Mouse (Mus musculus) lung, embryonic 14.5 days (tissue): ENCODE results near the gene Hist1h2bh. TPM values are rescaled to one million over a fixed set of nuclear protein-coding genes. Genes with fewer than 3 reads are reported as not detected.
"Not testable (repeated sequence)": the region's sequence is repeated elsewhere in the genome, so short reads cannot be mapped to it uniquely, and the experiment has no call there.

Experiments used
- ATAC-seq: fragments of 200-750 bp; cut with Nextera tagmentation; 2 replicates; pipeline ENCODE4 v1.8.0; 2017; ENCODE audit warnings: mild to moderate bottlenecking, moderate TSS enrichment, moderate library complexity; ENCODE audit not compliant: insufficient read depth
- DNase-seq: peaks from one replicate; pipeline ENCODE4 v3.0.0-alpha.2; 2015
- H3K27ac ChIP-seq: fragments of 300-500 bp; sonication (generic); 2 replicates; pipeline ENCODE4 v1.5.1; 2014; ENCODE audit warnings: low read depth, mild to moderate bottlenecking, moderate library complexity
- H3K27me3 ChIP-seq: fragments of 300-500 bp; sonication (generic); 2 replicates; pipeline ENCODE4 v1.6.1; 2014; ENCODE audit warnings: low read length, control low read depth; ENCODE audit not compliant: insufficient read depth
- H3K36me3 ChIP-seq: fragments of 300-500 bp; sonication (generic); 2 replicates; pipeline ENCODE4 v1.6.1; 2014; ENCODE audit warnings: control low read depth; ENCODE audit not compliant: insufficient read depth
- H3K4me1 ChIP-seq: fragments of 300-500 bp; sonication (generic); 2 replicates; pipeline ENCODE4 v1.6.1; 2014; ENCODE audit warnings: antibody characterized with exemption, control low read depth; ENCODE audit not compliant: insufficient read depth
- H3K4me2 ChIP-seq: fragments of 300-500 bp; sonication (generic); 2 replicates; pipeline ENCODE4 v1.6.1; 2014; ENCODE audit warnings: mild to moderate bottlenecking
- H3K4me3 ChIP-seq: fragments of 300-500 bp; sonication (generic); 2 replicates; pipeline ENCODE4 v1.5.1; 2014; ENCODE audit warnings: low read depth, low read length
- H3K9ac ChIP-seq: fragments of 300-500 bp; sonication (generic); 2 replicates; pipeline ENCODE4 v1.6.1; 2014
- H3K9me3 ChIP-seq: fragments of 300-500 bp; sonication (generic); 2 replicates; pipeline ENCODE4 v1.6.1; 2016; ENCODE audit warnings: low read depth, low read length, control low read depth
- CTCF ChIP-seq: IDR thresholded peaks from 2 replicates; pipeline ENCODE4 v1.5.1; 2016; ENCODE audit warnings: antibody characterized with exemption, low read depth
- WGBS: fragments of 180-500 bp; shearing (Covaris S2); extraction: QIAGEN DNeasy Blood & Tissue Kit; methylation state at CpG from one replicate; pipeline ENCODE4 v1.1.7; 2014; 5-methylcytosine and 5-hydroxymethylcytosine counted together
- polyA plus RNA-seq: library from polyadenylated mRNA; unstranded; fragments of >200 nt; fragmentation: Nextera tagmentation; extraction: Ambion mirVana; gene quantifications from 2 replicates; pipeline ENCODE4 v1.2.1, GENCODE M21; 2014

Hist1h2bh gene
- polyA plus RNA-seq, 1 experiment from 2014 or later = 1.8 TPM

DNA sequence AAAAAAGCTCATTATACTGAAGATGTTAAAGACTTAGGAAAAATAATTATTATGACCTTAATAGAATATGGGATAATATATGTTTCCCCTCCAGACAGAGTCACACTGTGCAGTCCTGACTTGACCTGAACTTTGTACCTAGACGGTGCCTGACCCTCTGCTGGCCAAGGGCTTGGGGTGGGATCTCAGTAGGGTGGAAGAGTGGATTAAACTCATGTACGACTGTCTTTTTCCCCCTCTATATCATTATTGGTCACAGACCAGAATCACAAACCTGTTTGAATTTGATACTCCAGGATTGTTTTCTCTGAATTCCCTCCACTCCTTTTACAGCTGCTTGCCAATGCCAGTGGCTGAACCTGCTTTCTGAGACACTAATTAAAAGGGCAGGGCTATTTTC is 17.5 kb upstream of the Hist1h2bh start:
- peak overlapping the region; percentile 41 for H3K4me2 ChIP-seq
- WGBS = 19% methylated on average over 2 of the region's 2 CpGs
- H3K27me3 ChIP-seq, H3K9me3 ChIP-seq, ATAC-seq, H3K36me3 ChIP-seq, H3K4me1 ChIP-seq: not testable (repeated sequence)
- peak overlapping the region; percentile 21; the same call in 1 of the 2 replicates for H3K9ac ChIP-seq
- DNase-seq = peak; percentile 29
- H3K27ac ChIP-seq = peak overlapping the region; percentile 75; the same call in 1 of the 2 replicates
- H3K4me3 ChIP-seq = peak overlapping the region; percentile 3; the same call in 1 of the 2 replicates

DNA sequence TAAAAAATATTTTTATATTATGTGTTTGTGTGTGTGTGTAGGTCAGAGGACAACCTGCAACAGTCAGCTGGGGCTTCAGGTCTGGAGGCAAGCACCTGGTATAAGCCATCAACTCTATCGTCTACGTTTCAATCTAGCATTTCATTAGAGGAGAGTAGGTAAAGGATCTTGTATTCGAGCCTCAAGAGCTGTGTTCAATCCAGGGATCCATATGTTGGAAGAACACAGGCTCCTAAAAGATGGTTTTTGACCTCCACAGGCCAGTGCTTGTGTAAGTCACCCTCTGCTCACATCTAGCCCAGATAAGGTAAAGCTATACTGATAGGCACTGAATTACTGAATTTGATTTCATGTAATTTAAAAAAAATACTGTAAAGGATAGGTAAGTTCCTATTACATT is 13.7 kb upstream of the Hist1h2bh start:
- peak overlapping the region; percentile 85 for H3K4me2 ChIP-seq
- H3K27ac ChIP-seq = peak overlapping the region; percentile 100
- TF ChIP-seq CTCF = no peak
- H3K9ac ChIP-seq = 0 out of 2 replicates have a peak overlapping the region, but pooled peaks have one; percentile 17
- H3K9me3 ChIP-seq = no peaks in the 10 kb centered on the region
- DNase-seq (no peak), ATAC-seq (no peak)
- no peaks in the 10 kb centered on the region for H3K27me3 ChIP-seq
- peaks cover 8% of the 10 kb centered on the region for H3K4me1 ChIP-seq
- no peaks in the 10 kb centered on the region for H3K36me3 ChIP-seq
- 69% methylated on average over 3 of the region's 3 CpGs for WGBS
- peak overlapping the region; percentile 50; the same call in 1 of the 2 replicates for H3K4me3 ChIP-seq

DNA sequence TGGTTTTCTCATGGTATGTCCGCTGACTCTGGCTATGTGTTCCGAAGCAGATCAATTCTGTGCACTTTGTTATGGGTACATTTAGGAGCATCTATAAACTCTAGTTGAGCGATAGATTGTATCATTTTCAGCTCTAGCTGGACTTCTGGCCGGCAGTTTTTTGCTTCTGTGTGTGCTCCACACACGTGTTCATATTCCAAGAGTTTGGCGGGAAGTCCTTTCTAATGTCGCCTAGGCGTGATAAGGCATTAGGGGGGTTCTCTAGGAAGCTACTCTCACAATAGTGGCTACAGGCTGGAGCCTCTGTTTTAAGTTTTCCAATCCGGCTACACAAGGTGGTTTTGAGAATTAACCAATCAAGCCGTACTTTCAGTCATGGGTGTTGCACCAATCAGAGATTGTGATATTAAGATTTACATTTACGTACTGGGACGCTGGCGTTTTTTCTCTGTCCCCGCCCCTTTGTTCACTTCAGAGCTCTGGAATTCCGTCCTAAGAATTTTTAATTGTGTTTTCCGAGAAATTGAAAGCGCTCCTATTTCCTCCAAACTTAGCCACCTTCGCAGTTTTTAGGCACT is 12.7 kb upstream of the Hist1h2bh start:
- no peak for TF ChIP-seq CTCF
- Histone ChIP-seq H3K9me3 (no peaks in the 10 kb centered on the region), H3K9ac (peak overlapping the region; percentile 97), H3K4me2 (peak overlapping the region; percentile 85), H3K4me3 (peak overlapping the region; percentile 50), H3K4me1 (peaks cover 8% of the 10 kb centered on the region), H3K27ac (peak overlapping the region; percentile 100), H3K27me3 (no peaks in the 10 kb centered on the region), H3K36me3 (no peaks in the 10 kb centered on the region)
- DNase-seq (peak; percentile 97), ATAC-seq (peak; percentile 77)
- WGBS = under 1% methylated on average over 18 of the region's 18 CpGs

DNA sequence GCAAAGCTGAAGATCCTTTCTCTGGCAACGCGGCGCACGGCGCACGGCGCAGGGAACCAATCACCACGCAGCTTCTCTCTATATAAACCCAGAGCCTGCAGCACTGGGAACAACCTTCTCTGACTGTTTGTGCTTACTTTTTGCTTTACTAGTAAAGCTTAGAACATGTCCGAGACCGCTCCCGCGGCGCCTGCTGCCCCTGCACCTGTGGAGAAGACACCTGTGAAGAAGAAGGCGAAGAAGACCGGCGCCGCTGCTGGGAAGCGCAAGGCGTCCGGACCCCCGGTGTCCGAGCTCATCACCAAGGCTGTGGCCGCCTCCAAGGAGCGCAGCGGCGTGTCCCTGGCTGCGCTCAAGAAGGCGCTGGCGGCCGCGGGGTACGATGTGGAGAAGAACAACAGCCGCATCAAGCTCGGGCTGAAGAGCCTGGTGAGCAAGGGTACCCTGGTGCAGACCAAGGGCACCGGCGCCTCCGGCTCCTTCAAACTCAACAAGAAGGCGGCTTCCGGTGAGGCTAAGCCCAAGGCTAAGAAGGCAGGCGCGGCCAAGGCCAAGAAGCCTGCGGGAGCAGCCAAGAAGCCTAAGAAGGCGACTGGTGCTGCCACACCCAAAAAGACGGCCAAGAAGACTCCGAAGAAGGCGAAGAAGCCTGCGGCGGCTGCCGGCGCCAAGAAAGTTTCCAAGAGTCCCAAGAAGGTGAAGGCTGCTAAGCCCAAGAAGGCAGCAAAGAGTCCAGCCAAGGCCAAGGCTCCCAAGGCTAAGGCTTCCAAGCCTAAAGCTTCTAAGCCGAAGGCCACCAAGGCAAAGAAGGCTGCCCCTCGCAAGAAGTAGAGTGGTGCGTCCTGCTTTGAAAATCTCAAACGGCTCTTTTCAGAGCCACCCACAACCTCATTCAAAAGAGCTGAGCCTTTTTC is 12.0 kb upstream of the Hist1h2bh start:
- no peaks in the 10 kb centered on the region for H3K36me3 ChIP-seq
- peak; percentile 96 for DNase-seq
- WGBS = under 1% methylated on average over 54 of the region's 54 CpGs
- peak overlapping the region; percentile 50 for H3K4me3 ChIP-seq
- peak overlapping the region; percentile 85 for H3K4me2 ChIP-seq
- no peaks in the 10 kb centered on the region for H3K27me3 ChIP-seq
- peak; percentile 89 for ATAC-seq
- no peaks in the 10 kb centered on the region for H3K9me3 ChIP-seq
- peak overlapping the region; percentile 100 for H3K27ac ChIP-seq
- H3K4me1 ChIP-seq = peaks cover 8% of the 10 kb centered on the region
- peak overlapping the region; percentile 97 for H3K9ac ChIP-seq
- no peak for TF ChIP-seq CTCF

DNA sequence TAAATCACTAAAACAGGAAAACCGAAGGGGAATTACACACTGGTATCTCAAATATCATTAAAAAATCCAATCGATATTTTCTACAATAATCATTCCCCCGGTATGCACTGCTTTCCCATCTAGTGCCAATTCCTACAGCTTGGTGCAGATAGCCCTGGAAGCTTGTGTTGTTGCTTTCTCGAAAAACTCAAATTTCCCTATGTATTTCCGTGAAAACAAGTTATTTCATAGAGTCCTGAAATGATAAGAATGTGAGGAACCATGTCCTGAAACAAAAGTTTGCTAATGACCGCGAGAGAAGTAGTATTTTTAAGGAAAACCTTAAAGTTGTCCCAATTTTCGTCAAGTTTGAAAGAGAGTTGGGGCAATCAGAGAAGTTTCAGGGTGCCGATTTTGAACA is 11.2 kb upstream of the Hist1h2bh start:
- H3K9me3 ChIP-seq = no peaks in the 10 kb centered on the region
- H3K9ac ChIP-seq = peak overlapping the region; percentile 97
- 16% methylated on average over 9 of the region's 9 CpGs for WGBS

DNA sequence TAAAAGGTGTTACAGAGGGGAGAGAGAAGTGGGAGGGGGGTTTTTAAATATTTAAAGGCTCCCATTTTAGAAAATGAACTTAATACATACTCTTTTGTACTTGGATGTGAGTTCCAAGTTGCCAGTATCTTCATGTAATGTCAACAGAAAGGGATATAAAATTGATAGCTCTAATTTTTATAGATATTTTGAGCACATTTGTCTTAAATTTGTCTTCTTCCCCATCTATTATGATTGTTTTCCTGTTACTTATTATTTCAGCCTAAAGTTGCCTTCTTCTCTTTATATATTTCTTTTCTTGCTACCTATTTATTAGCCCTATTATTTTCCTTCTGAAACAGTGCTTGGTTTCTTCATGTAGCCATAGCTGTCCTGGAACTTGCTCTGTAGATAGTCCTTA is 9.8 kb upstream of the Hist1h2bh start, which contains the start of gene Hist1h1d:
Gene Hist1h1d (plus strand): TSS at position 301 of the 400 bp plus-strand sequence.
- Histone ChIP-seq H3K4me2 (peak within 1 kb of the TSS; percentile 85), H3K27me3 (no peaks in the 10 kb centered on the region), H3K9me3 (no peaks in the 10 kb centered on the region), H3K4me1 (peaks cover 8% of the 10 kb centered on the region), H3K9ac (peak within 1 kb of the TSS; percentile 97), H3K4me3 (0 out of 2 replicates have a peak within 1 kb of the TSS, but pooled peaks have one; percentile 46), H3K36me3 (no peaks in the 10 kb centered on the region), H3K27ac (peak within 1 kb of the TSS; percentile 100)
- TF ChIP-seq CTCF = no peak
- ATAC-seq (no peak), DNase-seq (no peak)

More for the DNA sequence above, 11.2 kb upstream of the Hist1h2bh start:
- no peak for TF ChIP-seq CTCF
- Histone ChIP-seq H3K4me2 (peak overlapping the region; percentile 85), H3K4me3 (peak overlapping the region; percentile 50), H3K27ac (peak overlapping the region; percentile 100), H3K36me3 (no peaks in the 10 kb centered on the region), H3K4me1 (peaks cover 8% of the 10 kb centered on the region), H3K27me3 (no peaks in the 10 kb centered on the region)
- no peak for ATAC-seq
- peak; percentile 51 for DNase-seq
